Mouse (Mus musculus) granulocyte monocyte progenitor cell, adult 5-6 weeks (primary cell): ENCODE data around the gene Fam89b. TPM values are rescaled to one million over a fixed set of nuclear protein-coding genes. Genes with fewer than 3 reads are reported as not detected.

Source experiments
- ATAC-seq: replicated peaks from 2 replicates; pipeline ENCODE4 v1.8.0; 2016; ENCODE audit warnings: mild to moderate bottlenecking, moderate TSS enrichment, inconsistent platforms; ENCODE audit not compliant: poor library complexity, severe bottlenecking
- total RNA-seq, 2 experiments: library from RNA; stranded (forward) in 1 of 2; stranded (reverse) in 1 of 2; fragments of 200-712, 200-1000 nt in 1 of 2; fragments of >200 nt in 1 of 2; fragmentation: Nextera tagmentation in 1 of 2; gene quantifications; 2 replicates each; pipeline ENCODE4 v1.2.3; 2014 to 2017

The Fam89b gene
- total RNA-seq (2014; fragmentation: Nextera tagmentation) (37.4 and 41.7 TPM in 2 replicates), total RNA-seq (2017) (20.9 and 31.8 TPM in 2 replicates)

DNA sequence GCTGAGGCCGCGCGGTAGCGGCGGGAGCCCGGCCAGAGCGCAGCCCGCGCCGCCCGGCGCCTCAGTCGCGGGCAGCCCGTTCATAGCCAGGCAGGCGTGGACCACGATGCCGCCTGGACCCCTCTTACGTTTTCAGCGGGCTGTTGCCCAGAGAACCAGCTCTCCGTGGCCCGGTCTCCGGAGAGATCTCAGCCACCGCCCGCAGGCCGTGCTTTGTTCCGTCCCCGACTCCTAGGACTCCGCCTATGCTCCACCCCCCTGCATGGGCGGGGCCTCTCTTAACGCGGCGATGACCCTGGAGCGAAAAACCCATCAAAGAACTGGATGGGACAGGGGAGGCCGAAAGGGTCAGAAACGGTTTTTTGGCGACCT lies at the start of gene Fam89b:
Gene Fam89b, minus strand, starts transcription at position 210 of the 372 bp plus-strand sequence.
- ATAC-seq, result peak; percentile 25; the same call in 1 of the 2 replicates

- no peak for ATAC-seq
These were observed 48.9 kb upstream of the Fam89b start for GRCm38 (mm10) chr19:5778312-5778711.

DNA sequence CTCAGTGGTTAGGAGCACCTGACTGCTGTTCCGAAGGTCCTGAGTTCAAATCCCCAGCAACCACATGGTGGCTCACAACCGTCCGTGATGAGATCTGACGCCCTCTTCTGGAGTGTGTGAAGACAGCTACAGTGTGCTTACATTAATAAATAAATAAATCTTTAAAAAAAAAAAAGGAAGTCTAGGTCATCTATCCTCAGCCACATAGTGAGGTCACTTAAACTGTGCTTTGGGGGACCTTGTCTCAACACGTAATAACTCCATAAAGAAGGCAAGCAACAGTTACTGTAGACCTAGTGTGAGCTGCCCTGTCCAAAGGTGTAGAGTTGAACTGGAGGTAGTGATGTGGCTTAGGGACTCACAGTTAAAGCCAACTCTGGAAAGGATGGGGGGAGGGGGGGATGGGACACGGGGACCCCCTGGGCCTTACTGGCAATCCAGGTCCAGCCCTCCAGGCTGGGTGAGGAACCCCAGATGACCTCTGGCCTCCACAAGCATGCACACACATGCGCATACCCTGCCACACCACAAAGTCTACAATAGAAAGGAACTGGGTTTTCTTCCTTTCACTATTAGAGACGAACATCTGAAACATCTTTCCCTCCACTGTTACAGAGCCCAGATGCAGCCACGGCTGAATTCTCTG lies 48.1 kb upstream of the Fam89b start:
- ATAC-seq, result peak; percentile 65

- peak; percentile 93 for ATAC-seq
These were observed 41.7 kb upstream of the Fam89b start, which contains the start of gene Scyl1 for GRCm38 (mm10) chr19:5770925-5771860. Gene Scyl1, minus strand, starts transcription at chr19:5771419.

- no peak for ATAC-seq
These were observed 40.9 kb upstream of the Fam89b start for GRCm38 (mm10) chr19:5770311-5770710.

DNA sequence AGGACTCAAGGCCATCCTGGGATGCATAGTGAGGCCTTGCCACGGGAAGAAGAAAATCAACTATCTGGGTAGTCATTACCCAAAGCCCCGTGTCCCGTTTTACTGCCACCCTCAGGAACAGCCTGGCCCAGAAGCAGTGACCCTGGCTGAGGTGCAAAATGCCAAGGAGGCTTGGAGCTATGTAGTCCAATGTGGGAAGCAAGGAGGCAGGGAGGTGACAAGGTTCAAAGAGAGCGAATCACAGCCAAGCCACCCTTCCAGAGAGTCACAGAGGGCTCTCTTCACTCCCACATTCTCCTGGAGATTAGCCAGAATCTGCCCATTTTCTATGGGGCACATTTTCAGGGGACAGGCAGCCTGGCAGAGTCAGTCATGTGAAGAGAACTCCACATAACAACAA lies 37.8 kb upstream of the Fam89b start:
- ATAC-seq, result no peak

DNA sequence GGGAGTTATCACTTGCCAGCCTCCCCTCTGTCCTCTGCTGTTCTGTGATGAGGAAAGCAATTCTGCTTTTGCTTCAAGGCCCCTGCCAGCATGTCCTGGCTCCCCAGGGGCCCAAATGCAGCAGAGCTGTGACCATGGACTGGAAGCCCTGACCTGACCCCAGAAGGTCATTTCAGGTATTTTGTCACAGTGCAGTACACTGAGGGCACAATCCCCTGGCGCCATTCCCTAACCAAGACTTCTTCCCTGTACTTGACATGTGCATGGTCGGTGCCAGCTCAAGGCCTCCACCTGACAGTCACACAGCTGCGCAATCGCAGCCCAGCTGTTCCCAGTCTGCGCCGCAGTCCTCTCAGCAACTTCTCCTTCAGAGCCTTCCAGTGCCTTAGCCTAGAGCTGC lies 33.7 kb upstream of the Fam89b start:
- ATAC-seq, result no peak

GRCm38 (mm10) chr19:5758878-5759403 lies 29.5 kb upstream of the Fam89b start:
- no peak for ATAC-seq

DNA sequence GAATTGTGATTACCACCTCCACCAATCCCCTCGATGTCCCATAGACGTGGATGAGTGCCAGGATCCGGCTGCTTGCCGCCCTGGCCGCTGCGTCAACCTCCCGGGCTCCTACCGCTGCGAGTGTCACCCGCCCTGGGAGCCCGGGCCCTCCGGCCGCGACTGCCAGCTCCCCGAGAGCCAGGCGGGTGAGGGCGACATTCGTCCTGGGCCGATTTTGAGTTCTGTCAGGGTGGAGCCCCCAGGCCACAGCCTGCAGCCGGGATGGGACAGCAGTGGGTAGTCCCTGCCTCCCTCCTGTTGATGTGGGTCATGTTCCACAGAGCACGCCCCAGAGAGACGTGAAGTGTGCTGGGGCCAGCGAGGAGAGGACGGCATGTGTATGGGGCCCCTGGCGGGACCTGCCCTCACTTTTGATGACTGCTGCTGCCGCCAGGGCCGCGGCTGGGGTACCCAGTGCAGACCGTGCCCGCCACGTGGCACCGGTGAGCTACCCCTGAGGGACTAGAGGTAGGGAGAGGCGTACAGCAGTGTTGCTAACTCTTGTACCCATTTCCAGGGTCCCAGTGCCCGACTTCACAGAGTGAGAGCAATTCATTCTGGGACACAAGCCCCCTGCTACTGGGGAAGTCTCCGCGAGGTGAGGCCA lies 27.7 kb upstream of the Fam89b start:
- no peak for ATAC-seq

DNA sequence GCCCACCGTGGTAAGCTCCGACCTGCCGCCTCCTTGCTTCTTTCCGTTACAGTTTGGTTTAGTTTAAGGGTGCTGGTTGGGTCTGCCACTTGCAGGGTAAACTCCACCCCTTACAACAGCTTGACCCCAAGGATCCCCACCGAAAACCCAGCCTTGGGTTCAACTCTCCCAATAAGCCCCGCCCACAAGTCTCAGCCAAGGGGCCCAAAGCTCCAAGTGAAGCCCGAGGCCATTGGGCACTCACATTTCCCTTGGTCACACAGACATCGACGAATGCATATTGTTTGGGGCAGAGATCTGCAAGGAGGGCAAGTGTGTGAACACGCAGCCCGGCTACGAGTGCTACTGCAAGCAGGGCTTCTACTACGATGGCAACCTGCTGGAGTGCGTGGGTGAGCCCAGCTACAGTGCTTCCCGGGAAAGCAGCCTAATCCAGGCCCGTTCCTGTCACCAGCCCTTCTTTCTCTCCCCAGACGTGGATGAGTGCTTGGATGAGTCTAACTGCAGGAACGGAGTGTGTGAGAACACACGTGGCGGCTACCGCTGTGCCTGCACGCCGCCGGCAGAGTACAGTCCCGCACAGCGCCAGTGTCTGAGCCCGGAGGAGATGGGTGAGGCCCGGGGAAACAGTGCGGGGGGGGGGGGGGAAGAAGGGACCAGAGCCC lies 27.0 kb upstream of the Fam89b start:
- ATAC-seq, result no peak

DNA sequence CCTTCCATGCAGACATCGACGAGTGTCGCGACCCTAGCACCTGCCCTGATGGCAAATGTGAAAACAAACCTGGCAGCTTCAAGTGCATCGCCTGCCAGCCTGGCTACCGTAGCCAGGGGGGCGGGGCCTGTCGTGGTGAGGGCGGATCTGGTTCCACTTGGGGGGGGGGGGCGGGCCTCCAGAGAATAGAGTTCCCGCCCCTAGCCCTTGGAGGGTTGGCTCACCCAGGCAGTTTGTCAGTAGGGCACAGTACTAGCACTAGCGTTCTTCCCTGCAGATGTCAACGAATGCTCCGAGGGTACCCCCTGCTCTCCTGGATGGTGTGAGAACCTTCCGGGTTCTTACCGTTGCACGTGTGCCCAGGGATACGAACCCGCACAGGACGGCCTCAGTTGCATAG lies 22.3 kb upstream of the Fam89b start:
- no peak for ATAC-seq

- no peak for ATAC-seq
These were observed 21.5 kb upstream of the Fam89b start for GRCm38 (mm10) chr19:5750951-5751350.

GRCm38 (mm10) chr19:5749476-5749875 lies 20.0 kb upstream of the Fam89b start:
- no peak for ATAC-seq

DNA sequence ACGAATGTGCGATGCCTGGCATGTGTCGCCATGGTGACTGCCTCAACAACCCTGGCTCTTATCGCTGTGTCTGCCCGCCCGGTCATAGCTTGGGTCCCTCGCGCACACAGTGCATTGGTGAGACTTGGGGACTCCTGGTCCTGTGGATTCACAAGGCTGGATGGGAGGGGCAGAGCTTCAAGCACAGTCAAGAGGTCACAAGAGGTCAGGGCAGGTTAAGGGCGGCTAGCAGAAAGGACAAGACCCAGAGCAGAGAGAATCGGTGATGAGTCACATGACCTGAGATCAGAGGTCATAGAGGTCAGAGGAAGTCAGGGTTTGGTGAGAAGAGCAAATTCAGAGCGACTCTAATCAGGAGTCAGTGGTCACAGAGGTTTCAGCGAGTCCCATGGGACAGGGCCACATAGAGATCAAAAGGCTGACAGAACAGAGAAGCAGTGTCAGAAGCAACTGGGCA lies 17.5 kb upstream of the Fam89b start:
- no peak for ATAC-seq

DNA sequence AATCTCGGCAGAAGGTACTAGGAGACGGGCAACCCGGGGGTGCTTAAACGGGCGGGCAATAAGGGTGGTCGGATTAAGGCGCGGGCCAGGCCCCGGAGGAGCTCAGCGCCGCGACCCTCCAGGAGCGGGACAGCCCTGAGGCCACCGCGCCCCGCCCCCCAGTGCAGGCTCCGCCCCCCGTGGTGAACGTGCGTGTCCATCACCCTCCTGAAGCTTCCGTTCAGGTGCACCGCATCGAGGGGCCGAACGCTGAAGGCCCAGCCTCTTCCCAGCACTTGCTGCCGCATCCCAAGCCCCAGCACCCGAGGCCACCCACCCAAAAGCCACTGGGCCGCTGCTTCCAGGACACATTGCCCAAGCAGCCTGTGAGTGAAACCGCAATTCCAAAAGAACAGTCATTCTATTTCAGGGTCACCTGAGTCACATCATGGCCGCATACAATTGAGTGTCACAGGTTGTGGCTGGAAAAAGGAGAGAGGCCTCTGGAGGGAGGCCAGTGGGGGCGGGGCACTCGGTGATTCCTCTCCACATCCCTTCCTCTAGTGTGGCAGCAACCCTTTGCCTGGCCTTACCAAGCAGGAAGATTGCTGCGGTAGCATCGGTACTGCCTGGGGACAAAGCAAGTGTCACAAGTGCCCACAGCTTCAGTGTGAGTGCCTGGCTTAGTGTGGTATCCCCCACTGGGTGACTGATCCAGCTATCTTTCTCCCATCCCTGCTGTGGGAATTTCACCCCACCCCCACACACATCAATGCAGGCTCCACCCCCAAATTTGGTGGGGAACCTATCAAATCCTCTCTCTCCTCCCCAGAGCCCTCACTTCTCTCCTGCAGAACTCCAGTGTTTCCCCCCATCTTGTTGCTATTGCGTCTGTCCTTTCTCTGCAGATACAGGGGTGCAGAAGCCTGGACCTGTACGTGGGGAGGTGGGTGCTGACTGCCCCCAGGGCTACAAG lies 16.6 kb upstream of the Fam89b start:
- ATAC-seq, result no peak; the same call in 1 of the 2 replicates

DNA sequence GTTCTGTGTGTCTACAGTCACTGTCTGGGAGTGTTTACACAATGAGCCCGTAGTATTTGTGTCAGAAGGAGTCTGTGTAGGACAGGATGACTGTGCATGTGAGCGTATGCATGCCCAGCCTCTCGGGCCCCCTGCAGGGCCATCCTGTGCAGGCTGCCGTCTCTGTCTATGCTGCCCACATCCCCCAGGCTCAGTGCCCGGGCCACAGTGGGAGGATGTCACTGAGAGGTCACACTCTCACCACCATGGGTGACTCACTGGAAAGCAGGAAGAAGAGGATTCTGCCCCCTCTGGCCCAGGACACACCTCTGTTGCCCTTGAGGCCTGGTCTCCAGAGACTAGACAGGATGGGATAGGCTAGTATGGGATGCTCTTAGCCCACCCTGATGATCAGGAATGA lies 14.1 kb upstream of the Fam89b start:
- peak; percentile 83 for ATAC-seq

DNA sequence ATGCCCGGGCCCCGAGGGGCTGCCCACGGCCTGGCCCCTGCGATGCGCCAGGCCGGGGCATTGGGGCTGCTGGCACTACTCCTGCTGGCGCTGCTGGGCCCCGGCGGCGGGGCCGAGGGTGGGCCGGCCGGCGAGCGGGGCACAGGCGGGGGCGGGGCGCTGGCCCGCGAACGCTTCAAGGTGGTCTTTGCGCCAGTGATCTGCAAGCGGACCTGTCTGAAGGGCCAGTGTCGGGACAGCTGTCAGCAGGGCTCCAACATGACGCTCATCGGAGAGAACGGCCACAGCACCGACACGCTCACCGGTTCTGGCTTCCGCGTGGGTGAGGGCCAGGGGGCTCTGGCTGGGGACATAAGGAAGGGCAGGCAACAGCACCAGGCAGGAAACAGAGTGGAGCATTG lies 12.8 kb upstream of the Fam89b start:
- ATAC-seq, result no peak

DNA sequence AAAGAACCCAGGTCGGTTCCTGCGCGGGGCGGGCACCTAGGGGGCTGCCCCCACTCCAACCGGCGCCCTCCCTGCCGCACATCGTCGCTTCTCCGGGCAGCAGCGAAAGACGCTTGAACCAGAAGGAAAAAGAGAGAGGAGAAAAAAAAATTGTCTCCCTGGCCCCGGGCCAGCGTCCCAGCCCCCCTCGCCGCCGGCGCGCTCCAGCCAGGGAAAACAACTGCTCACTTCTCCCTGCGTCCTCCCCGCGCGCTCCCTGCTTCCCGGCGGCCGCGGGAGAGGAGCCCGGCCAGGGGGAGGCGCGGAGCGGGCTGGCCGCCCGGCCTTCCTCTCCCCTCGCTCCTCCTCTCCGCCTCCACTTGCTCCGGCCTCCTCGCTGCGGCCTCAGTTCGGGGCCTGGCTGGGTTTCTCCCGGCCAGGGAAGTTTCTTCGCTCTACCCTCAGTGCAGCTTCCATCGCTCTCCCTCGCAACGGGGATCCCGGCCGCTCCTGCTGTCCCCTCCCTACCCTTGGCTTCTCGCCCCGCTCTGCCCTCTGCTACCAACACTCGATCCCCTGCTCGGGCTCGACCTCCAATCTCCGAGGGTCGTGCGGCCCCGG lies 12.3 kb upstream of the Fam89b start:
- ATAC-seq, result peak; percentile 29
